Mouse (Mus musculus) cerebellum, postnatal 36 days (tissue): ENCODE results near the gene Me1.
"Not testable (repeated sequence)": the region's sequence is repeated elsewhere in the genome, so short reads cannot be mapped to it uniquely, and the experiment has no call there.

Experiments used
- DNase-seq, 2 experiments: peaks; one replicate each; pipeline ENCODE4 v3.0.0; 2021 to 2022; ENCODE audit warnings: mixed read lengths in 2 of 2

The Me1 gene

GRCm38 (mm10) chr9:86650822-86651221 is 44.9 kb downstream of the Me1 start:
- no peak for DNase-seq

GRCm38 (mm10) chr9:86647931-86648550 is 47.7 kb downstream of the Me1 start:
- no peak for DNase-seq

GRCm38 (mm10) chr9:86646807-86647206 is 48.9 kb downstream of the Me1 start:
- DNase-seq = no peak

GRCm38 (mm10) chr9:86643497-86643896 is 52.3 kb downstream of the Me1 start:
- DNase-seq = no peak

GRCm38 (mm10) chr9:86638771-86639170 is 57.0 kb downstream of the Me1 start:
- no peak for DNase-seq

- no peak for DNase-seq
Measured at GRCm38 (mm10) chr9:86631153-86631552, 64.6 kb downstream of the Me1 start.

GRCm38 (mm10) chr9:86630352-86630931 is 65.3 kb downstream of the Me1 start:
- DNase-seq = no peak

GRCm38 (mm10) chr9:86629379-86629778 is 66.4 kb downstream of the Me1 start:
- DNase-seq = no peak

- DNase-seq = peak; percentile 5 to 6
Measured at GRCm38 (mm10) chr9:86627745-86628496, 67.8 kb downstream of the Me1 start.

GRCm38 (mm10) chr9:86626906-86627305 is 68.8 kb downstream of the Me1 start:
- no peak for DNase-seq

GRCm38 (mm10) chr9:86624781-86625180 is 71.0 kb downstream of the Me1 start:
- no peak for DNase-seq

GRCm38 (mm10) chr9:86624039-86624438 is 71.7 kb downstream of the Me1 start:
- DNase-seq = no peak

- DNase-seq = no peak
Measured at GRCm38 (mm10) chr9:86622062-86622461, 73.7 kb downstream of the Me1 start.

GRCm38 (mm10) chr9:86619341-86620139 is 76.2 kb downstream of the Me1 start:
- DNase-seq = no peak

GRCm38 (mm10) chr9:86617837-86618492 is 77.8 kb downstream of the Me1 start:
- no peak for DNase-seq

- no peak for DNase-seq
Measured at GRCm38 (mm10) chr9:86615765-86616164, 80.0 kb downstream of the Me1 start.

GRCm38 (mm10) chr9:86612091-86612490 is 83.7 kb downstream of the Me1 start:
- no peak for DNase-seq

- no peak for DNase-seq
Measured at GRCm38 (mm10) chr9:86605776-86606175, 90.0 kb downstream of the Me1 start.

- no peak for DNase-seq
Measured at GRCm38 (mm10) chr9:86599723-86600303, 95.9 kb downstream of the Me1 start.

- DNase-seq = not testable (repeated sequence)
Measured at GRCm38 (mm10) chr9:86596983-86597382, 98.8 kb downstream of the Me1 start.

- not testable (repeated sequence) for DNase-seq
Measured at GRCm38 (mm10) chr9:86594357-86594767, 101.4 kb downstream of the Me1 start.
